Mouse (Mus musculus) brain, embryonic 14.5 days (tissue): ENCODE measurements around the gene Lsamp.

Source experiments
- CTCF ChIP-seq: fragments of 200-500 bp; IDR thresholded peaks from 2 replicates; pipeline ENCODE4 v1.5.1; 2012; ENCODE audit warnings: inconsistent platforms, mild to moderate bottlenecking, moderate library complexity, borderline replicate concordance; ENCODE audit not compliant: insufficient read depth, insufficient read length; ENCODE audit errors: extremely low read depth
- POLR2A ChIP-seq: fragments of 200-500 bp; IDR thresholded peaks from 2 replicates; pipeline ENCODE4 v1.6.1; 2012; ENCODE audit warnings: mild to moderate bottlenecking, inconsistent platforms, borderline replicate concordance; ENCODE audit not compliant: poor library complexity, insufficient read depth, insufficient read length, severe bottlenecking; ENCODE audit errors: extremely low read depth

- no peak for TF ChIP-seq CTCF
- TF ChIP-seq POLR2A: no peak
Measured at GRCm38 (mm10) chr16:40739771-40740170, 755.6 kb downstream of the Lsamp start.
